Mouse (Mus musculus) right cerebral cortex, adult 18-20 months (tissue): ENCODE data around the gene Amacr.

Experiments used
- DNase-seq: peaks from one replicate; pipeline ENCODE4 v3.0.0; 2022; ENCODE audit warnings: mixed read lengths

The Amacr gene

GRCm38 (mm10) chr15:10991566-10991965 is 10.0 kb downstream of the Amacr start:
- no peak for DNase-seq

- no peak for DNase-seq
Measured at GRCm38 (mm10) chr15:10999832-11000231, 18.3 kb downstream of the Amacr start.

- no peak for DNase-seq
Measured at GRCm38 (mm10) chr15:11000421-11000820, 18.9 kb downstream of the Amacr start, which contains the start of gene Slc45a2. Gene Slc45a2 (plus strand): TSS chr15:11000721.

DNA sequence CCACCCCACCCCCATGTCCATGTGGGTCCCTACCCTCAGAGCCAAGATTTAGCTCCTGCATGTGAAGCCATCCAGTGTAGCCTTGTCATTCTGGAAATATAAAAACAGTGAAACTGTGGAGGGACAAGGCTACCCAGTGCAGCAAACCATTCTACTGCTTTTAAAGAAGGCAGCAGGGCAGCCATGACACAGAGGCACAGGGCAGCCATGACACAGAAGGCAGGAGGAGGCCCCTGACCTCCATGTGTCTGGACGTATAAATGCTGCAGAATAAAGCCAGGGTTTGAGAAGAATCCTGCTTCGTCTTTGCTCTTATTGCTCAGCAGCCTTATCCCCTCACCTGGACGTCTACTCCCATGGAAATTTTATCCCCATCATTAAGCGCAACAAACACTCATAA is 22.2 kb downstream of the Amacr start:
- DNase-seq = no peak

DNA sequence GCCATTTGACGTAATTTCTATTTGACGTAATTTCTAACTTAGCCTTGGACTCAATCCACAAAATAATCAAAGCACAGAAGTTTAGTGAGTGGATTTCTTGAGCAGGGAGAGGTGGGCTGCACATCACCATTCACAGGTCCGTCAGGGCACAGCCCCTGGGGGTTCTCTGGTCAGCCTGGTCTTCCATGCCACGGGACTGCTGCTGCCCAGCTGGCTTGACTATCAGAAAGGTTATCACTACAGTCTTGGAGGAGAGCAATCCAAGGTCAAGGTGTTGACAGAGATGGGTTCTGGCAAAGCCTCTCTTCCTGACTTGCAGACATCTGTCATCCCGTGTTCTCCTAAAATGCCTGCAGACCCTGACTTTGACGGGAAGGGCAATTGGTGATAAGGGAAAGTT is 23.1 kb downstream of the Amacr start:
- no peak for DNase-seq

DNA sequence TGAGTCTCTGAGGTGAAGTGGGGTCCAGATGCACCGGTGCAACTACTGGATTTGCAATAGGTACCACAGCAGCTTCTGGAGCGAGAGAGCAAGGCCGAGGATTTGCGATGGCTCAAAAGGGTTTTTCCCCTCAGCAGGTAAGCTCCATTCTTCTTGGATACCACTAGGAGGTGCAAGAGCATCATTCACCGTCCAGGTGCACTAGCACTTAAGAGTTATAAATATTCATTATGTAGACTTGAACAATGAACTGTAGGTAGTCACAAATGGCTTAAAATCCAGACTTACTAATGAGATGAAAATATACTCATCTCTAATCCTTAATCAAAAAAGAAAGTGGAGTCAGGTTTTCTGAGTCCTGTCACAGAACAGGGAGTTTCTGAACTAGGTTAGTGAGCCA is 27.2 kb downstream of the Amacr start:
- no peak for DNase-seq

- no peak for DNase-seq
Measured at GRCm38 (mm10) chr15:11010976-11011548, 29.5 kb downstream of the Amacr start.

GRCm38 (mm10) chr15:11014931-11015330 is 33.4 kb downstream of the Amacr start:
- DNase-seq = no peak

- no peak for DNase-seq
Measured at GRCm38 (mm10) chr15:11026801-11027561, 45.4 kb downstream of the Amacr start.

- no peak for DNase-seq
Measured at GRCm38 (mm10) chr15:11030188-11030587, 48.6 kb downstream of the Amacr start.

GRCm38 (mm10) chr15:11035947-11036474 is 54.5 kb downstream of the Amacr start:
- no peak for DNase-seq

- peak; percentile 8 for DNase-seq
Measured at GRCm38 (mm10) chr15:11036535-11037375, 55.2 kb downstream of the Amacr start.

GRCm38 (mm10) chr15:11037376-11037695 is 55.8 kb downstream of the Amacr start:
- DNase-seq = no peak

- peak; percentile 10 for DNase-seq
Measured at GRCm38 (mm10) chr15:11037711-11038110, 56.2 kb downstream of the Amacr start, which contains the start of gene Rxfp3. Gene Rxfp3 (minus strand): TSS chr15:11037991.

GRCm38 (mm10) chr15:11038476-11038875 is 56.9 kb downstream of the Amacr start:
- DNase-seq = peak; percentile 11

GRCm38 (mm10) chr15:11040067-11040466 is 58.5 kb downstream of the Amacr start:
- no peak for DNase-seq

DNA sequence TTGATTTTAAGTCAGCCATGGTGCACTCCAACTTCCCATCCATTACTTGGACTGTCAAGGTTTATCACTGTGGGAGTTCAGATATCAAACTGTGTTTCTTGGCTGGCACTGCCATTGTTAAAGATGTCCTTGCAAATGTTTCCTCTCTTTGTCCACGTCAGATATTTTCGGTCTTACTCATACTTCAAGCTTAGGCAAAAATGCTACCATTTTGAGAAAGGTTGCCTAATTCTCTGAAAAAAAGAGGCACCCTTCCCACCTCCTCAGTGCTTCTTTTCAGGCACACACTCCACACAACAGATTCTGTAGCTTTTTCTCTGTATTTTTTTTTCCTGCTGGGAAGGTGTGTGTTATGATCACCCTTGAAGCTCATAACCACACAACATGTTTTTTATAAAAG is 59.7 kb downstream of the Amacr start:
- no peak for DNase-seq

DNA sequence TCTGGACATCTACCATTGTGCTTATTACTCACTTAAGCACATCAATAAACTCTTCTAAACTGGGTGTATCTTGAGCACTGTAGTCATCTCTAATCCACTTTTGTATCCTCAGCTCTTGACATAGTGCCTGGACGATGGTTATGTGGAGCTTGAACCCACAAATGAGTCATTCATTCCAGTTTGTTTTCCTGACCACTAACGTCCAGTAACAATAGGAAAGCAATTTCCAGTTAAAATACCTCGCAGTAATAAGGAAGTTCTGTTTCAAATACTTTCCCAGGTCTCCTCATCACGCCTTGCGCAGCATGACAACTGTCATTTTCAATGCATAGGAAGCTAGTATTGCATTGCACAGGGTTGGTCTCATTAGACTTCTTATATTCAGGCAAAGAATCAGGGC is 61.3 kb downstream of the Amacr start:
- no peak for DNase-seq
